Mouse (Mus musculus) kidney, adult 9 months (tissue): Measurements from ENCODE around the gene Bicc1.
A peak's percentile ranks its signal among the peaks of the same experiment; 100 is the strongest.

ENCODE experiments used
- DNase-seq: peaks from one replicate; pipeline ENCODE4 v3.0.0; 2022

Bicc1 gene

DNA sequence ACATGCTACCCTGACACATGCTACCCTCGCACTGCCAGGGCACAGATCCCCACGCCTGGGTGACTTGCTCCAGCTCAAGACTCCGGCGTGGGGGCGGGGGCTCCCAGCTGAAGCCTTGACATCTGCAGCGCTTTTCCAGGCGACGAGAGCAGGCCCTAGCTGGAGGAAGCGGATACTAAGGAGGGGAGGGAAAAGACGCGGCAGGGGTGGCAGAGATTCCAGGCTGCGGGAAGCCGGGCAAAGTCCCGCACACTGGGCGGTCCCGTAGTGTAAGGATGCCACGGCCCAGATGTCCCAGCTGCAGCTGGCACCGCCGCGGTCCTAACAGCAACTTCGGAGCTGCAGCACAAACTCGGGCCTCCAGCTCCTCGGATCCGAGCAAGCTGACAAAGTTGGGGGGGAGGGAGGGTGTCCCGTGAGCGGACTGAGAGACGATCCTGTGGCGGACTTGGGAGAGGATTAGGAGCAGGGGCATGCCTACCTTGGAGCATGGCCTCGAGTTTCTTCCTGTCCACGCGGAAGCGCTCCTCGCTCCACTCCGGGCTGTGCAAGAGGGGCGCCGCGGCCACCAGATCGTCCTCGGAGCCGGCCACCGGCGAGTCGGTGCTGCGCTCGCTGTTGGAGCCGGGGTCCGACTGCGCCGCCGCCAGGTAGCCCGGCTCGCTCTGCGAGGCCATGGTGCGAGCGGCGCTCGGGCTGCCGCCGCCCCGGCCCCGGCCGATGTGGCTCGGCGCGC, 392 bp downstream of the Bicc1 start:
- DNase-seq = peak; percentile 89

DNA sequence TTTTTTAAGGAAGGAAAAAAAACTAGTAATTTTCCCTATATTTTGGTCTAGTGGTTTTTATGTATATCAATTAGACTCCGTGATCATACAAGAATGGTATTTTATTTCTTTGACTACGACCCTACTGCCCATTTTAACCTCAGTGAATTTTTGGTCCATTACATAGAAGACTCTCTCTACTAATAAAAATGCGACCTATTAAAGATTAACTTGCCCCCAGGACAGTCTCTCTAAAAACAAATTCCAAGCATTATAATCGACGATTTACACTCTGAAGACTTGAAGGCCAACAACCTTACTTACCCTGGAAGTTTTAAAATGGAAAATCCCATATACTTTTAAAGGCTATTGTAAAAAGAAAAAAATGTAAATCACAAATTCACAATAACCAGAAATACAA, 2.9 kb downstream of the Bicc1 start:
- peak; percentile 89 for DNase-seq

DNA sequence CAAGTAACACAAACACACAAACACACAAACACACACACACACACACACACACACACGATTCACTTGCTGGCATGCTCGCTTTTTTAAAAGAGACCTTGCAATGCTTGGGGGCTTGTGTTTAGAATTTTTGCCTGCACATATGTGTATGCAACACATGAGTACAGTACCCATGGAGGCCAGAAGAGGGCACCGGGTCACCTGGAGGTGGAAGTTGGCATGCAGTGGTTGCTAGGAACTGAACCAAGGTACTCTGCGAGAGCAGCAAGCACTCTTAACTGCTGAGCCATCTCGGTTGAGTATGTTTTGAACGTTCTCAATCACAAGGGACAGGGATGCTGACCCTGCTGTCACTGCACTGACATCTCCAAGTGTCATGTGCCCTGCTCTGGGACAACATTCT, 5.9 kb downstream of the Bicc1 start:
- DNase-seq = no peak

DNA sequence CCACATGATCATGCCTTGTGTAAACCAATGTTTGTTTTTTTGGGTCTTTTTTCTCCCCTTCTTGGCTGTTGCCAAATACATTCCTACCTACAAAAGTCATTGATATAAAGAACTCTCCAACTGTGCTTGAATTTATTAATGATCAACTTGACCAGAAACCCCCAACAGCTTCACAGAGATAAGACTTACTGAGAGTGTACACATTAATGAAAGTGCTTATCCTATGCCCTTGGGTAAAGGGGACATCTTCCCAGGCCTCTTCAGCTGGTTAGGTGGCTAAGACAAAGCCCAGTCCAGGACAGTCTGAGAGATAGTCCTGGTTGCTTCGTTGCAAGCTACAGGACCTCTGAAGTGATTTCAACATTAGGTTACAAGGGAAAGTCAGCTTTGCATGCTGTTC, 6.4 kb downstream of the Bicc1 start:
- DNase-seq = no peak

DNA sequence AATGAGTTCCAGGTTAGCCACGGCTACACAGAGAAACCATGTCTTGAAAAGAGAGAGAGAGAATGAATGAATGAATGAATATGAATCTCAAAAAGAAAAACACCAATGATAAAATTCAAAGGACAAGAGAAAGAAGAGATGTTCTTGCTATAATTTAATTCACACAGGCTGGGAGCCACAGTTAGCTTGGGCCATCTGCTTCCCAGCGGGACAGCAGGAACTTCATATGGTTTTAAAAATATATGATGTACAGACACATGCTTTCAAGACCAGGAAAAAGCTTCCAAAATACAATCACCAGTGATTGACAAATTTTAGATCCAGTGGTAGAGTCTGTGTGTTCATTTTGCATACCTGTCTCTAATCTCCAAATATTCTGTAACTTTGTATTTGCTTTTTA, 9.0 kb downstream of the Bicc1 start:
- no peak for DNase-seq

DNA sequence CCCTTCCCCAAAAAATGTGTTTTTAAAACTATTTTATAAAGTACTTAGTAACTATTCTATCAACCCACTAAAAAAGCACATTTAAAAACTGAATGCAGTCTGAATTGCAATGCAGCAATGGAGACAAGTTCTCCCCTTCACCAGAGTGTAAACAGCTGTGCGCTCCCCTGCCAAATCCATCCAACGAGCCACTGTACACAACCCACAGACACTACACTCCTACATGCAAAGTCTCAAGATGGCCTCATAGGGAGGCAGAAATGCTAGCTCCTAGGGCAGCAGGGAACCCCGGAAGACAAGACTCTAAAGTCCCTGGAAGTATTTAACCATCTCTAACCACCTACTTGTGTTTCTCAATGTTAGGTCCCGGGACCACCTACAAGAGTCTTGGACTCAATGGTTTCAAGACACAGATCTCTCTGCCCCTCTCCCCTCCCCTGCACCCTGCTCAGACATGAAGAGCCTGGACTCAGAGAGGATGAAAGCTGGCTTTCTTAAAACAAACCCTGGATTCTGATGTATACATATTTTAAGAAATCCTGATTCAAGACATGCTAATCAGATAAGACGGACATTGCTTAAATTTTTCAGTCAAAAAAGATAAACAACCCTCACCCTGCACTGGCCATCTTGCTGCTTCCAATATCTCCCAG, 10.4 kb downstream of the Bicc1 start:
- no peak for DNase-seq

DNA sequence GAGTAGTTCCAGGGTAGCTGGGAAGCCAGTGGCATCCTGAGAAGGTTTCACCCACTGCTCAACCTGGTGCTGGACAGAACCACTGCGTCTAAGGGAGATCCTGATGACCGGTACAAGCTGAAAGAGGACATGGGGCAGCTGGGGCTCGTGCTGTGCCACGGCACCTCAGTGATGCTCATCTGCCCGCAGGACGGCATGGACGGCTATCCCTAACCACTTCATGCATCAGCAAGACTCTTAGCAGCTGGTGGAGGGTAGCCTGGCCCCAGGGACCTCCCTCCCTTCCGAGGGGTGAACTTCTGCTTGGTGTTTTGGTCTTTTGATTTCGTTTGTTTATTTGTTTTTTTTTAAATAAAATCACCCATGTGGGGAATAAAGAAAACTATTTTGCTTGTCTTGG, 11.3 kb downstream of the Bicc1 start:
- DNase-seq = no peak

DNA sequence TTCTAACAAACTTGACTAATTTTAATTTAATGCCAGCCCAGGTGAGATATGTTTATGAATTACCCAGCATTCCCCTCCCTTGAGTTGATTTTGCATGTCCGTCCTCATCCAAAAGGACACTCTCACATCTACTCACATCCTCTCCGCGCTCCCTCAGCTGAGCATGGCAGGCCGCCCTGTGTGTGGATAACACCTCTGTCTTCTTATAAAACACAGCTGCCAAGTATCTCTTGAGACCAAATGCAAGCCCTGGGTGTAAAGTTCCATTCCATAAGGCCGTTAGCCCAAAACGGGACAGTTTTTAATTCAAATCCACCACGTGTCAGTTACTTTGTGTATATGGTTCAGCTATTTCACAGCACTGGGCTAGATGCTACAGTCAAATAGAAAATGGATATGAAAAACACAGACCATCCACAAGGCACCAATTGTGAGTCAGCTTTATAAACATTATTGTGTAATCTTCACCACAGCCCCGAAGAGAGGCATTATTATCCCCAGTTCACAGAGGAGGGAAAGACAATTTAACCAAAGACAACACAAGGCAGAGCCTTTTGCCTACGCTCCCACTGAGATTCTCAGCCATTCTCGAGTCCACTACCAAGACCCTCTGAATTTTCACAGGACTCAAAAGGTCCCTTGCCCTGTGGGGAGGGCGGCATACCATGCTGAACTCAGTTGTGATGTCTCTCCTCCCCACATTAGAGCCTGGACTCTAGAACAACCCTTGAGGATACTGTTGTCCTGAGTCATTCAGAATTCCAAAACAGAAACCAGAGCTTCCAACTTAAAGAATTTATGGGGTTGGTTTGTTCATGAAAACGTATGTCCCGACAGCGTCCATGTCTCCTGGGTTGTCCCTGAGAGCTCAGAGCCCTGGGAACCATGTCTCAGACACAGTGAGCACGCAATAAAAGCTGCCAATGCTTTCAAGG, 12.6 kb downstream of the Bicc1 start:
- DNase-seq = no peak

DNA sequence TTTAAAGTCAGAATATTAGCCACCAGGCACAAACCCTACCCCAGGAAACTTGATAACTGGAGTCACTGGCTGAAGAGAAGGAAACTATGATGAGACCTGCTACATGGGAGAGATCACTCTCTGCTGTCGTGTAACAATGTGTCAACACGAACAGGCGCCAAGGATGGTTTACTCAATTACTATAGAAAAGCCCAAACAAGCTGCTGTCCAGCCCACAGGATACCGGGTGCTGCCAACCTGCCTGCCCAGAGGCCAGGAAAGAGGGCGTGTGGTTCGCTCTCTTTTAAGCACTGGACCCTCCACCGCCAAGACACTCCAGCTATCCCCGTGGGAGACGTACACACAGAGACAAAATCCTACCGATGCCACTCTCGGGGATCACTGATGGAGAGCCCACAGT, 13.7 kb downstream of the Bicc1 start:
- DNase-seq = no peak

DNA sequence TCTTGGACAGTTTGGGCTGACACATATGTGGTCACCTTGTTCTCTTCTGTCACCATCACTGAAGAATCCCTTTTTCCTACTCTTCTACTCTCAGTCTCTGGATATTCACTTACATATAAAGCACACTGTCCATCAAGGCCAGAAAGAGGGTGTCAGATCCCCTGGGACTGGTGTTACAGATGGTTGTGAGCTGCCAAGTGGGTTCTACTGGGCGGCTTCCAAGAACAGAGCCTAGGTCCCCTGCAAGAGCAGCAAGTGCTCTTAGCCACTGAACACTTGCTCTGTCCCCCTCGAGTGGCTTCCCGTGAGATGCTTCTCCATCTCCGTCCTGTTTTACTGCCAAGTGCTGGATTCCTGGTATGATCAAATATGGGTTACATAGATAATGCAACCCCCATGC, 15.3 kb downstream of the Bicc1 start:
- DNase-seq = no peak

DNA sequence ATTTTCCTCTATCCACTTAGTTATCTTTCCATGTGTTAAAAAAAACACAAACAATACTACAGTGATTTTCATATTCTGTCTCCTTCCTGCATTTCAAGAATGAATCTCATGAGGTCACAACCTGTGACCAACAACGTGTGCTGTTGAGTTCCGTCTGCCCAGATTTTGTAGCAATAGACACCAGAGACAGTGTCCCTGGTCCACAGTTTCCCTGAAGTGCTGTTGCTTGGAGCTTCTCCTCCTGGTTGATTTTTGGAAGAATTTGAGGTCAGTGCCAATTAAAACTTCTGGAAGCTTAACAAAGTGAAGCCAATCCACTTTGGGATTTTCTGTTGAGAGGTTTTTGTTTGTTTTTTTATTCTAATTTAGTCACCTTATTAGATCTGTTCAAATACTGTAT, 16.9 kb downstream of the Bicc1 start:
- no peak for DNase-seq

DNA sequence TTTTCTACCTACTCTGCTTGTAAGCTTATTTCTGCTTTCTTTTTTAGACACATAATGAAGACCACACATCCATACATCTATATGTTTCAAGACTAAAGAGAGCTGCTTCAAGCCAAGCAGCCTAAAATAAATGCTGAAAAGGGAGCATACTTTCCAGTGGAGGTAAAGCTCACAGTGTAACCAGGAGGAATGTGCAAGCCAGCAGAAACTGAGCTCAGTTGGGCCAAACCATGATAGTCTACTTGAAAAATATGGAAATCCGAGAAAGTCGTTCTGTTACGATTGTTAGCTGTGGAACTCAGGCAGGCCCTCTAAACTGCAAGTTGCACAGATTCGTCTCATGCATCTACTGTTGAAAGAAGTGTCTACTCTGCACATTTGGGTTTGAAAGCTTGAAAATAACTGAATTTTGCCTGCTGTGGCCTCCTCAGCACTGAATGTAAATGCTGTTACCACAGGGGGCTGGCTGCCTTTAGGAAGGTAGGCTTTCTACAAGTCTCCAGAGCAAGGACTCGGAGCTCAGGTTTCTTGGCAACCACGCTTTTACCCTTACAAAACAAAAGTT, 19.1 kb downstream of the Bicc1 start:
- DNase-seq = no peak

DNA sequence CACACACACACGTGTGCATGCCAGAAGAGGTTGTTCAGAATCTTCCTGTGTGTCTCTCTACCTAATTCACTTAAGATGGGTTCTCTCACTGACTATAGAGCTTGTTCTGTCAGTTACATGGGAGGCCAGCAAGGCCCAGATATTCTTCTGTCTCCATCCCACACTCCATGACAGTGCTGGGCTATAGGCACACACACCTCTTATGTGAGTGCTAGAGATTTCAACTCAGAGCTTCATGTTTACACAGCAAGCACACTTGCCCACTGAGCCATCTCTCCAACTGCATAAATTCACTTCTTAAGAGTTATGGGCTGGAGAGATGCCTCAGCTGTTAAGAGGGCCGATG, 20.7 kb downstream of the Bicc1 start:
- no peak for DNase-seq

DNA sequence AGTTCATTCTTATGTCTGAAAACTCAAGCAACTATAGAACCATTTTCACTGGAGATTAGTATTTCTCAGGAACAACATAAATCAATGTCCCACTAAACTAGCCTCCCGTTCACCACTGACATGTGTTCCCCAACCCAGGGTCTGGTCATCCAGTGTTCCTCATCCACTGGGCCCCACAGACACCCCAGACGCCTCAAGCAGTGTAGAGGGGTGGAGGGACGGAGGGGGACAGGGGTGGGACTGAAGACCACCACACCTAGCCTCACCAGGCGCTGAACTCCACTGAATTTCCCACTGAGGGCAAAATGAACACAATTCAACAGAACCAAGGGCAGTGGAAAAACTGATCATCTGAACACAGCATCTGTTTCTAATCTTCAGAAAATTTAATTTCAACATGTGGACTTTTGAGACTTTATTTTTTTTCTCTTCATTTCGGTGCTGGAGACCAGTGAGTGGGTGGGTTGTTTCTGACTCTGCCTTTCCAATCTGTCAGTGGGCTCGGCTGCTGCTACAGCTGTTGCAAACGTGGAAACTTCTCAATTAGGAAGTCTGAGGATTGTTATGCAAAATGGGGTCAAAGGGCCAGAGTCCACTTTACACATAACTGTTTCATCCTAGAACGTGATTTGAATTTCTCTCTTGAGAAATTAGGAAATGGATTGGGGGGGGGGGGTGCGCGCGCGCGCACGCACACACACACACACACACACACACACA, 21.2 kb downstream of the Bicc1 start:
- no peak for DNase-seq

DNA sequence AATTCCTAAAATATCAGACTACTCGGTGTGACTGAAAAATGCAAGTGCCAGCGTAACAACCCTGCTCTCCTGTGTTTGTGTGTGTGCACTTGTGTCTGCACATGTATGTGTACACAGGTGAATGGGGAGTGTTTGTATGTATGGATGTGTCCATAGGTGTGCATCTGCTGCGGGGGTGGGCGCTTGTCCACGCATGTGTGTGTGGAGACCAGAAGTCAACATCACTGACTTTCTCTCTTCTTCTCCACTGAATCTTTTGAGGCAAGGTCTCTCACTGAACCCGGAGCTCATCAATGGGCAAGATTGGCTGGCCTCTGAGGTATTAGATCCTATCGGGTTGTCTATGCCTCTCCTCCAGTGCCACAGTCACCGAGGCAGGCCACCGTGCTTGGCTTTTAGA, 21.9 kb downstream of the Bicc1 start:
- DNase-seq = no peak

DNA sequence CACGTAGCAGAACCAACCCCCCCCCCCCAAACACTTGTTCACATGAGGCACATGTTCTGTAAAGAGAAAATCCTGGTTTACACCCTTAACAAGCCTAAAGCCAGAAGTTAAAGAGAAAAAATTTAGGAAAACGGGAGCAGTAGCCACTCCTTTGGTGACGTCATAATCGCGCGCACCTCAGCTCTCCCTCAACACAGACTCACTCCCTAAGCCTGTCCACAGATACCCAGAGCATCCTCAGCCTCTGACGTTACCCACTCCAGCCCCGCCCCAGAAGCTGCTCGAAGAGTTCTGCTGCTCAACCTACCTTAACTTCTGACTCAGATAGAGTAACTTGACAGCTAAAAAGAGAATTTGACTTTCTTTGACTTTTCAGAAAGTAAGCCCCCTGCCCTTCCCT, 28.2 kb downstream of the Bicc1 start:
- DNase-seq = no peak

DNA sequence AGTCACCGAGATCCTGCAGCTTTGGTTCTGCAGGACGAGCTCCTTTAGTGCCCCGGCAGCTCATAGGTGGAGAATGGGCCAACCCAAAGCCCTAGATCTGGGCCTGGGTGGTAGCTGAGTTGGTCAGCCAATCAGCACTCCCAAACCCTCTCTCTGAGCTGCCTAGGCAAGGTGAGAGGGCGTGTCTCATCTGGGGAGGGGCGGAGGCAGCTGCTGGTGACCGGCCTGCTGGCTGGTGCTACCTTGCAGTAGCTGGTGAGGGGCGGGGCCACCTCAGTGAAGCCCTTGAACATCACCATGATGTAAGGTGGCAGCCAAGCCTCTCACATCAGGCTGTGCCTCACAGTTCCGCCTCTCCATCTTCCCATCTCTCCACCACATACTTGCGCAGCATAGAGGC, 29.2 kb downstream of the Bicc1 start:
- peak; percentile 70 for DNase-seq

DNA sequence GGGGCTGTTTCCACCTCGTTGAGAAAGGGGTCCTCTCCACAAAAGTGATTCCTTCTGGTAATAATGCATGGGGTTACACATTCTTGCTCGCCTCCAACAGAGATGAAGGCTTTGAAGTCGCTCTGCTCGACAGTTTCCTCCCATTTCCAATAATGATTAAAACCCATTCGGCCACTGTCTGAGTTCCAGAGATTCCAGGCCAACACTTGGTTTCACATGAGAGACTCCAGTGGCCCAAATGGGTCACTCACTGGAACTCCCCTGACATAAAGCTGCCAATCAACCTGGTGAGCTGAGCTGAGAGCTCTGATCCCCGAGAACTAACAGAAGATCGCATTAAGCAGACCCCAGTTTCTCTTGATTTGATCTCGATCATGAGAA, 31.6 kb downstream of the Bicc1 start:
- peak; percentile 92 for DNase-seq

DNA sequence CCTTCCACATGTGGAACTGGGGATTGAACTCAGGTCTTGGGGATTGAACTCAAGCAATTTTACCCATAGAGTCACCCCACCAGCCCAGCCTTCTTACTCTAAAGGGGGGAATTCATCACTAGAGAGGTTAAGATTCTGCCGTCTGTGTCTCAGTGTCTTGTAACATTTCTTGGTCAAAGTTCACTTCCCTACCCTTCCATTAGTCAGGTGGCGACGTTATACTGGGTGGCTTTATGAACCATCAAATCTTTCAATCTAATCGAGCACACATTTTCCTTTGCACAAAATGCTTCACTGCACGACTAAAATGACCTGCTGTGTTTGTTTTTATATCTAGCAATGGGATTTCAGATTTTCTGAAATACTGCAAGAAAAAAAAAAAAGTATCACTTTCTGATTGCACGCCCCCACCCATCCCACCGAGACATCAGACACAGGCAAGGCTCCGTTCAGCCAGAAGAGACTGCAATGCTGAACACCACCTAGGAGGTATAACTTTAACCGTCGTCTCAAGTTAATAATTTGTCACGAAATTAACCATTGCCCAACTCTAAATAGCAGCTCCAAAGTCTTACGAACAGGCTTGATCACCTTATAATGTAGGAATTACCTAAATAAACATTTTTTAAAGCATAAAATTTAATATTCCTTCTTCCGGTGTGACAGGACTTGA, 32.1 kb downstream of the Bicc1 start:
- peak; percentile 88 for DNase-seq

DNA sequence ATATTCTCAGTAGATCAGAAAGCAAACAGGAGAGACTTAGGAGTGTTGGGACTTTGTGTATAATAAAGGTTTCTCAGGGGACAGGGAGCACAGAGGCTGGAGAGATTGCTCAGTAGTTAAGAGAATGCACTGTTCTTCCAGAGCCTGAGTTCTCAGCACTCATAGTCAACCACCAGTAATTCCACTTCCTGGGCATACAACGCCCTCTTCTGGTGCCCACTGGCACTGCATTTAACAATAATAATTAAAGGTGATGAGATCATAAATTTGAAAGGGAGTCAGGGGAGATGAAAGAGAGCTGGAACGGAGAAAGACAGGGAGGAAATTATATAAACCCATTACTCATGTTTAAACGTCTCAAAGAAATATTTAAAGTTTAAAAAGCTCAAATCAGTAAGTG, 35.5 kb downstream of the Bicc1 start:
- no peak for DNase-seq

DNA sequence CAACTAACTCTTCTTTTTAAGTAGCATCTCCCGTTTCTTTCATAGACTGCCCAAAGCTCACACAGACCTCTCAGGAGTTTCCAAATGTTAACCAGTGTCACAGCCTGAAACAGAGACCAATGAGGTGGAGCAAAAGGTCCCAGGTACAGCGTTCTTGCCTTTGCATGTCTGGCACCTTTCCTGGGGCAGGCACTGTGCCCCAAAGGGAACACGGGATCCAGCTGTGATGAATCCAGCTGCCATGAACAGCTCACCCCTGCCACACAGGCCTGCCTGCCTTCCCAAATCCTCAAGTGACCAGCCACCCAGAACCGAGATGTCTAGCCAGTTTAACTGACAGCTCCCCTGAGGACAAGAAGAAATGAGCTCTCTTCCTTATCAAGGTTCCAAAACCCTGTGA, 36.1 kb downstream of the Bicc1 start:
- peak; percentile 81 for DNase-seq

DNA sequence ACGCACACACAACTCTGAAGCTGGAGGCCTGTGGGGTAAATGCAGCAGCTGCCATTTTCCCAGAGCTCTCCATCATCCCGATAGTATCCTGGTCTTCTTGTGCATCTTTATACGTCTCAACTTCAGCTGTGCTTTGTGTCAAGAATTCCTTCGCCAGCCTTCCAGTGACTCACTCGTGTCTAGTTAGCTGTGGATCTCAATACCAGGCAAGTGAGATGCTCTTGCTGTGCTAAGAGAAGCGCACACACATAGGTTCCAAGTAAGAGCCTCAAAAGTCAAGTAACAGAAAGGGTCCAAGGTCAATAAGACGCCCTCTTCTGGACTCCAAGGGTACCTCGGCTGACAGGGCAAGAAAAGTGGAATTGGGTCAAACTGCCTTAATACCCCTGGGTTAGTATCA, 37.0 kb downstream of the Bicc1 start:
- DNase-seq = no peak
